Mouse (Mus musculus): ENCODE data around the gene H2al1m. TPM values are rescaled to one million over a fixed set of nuclear protein-coding genes. Genes with fewer than 3 reads are reported as not detected.
"Not testable (repeated sequence)": the region's sequence is repeated elsewhere in the genome, so short reads cannot be mapped to it uniquely, and the experiment has no call there.

H2al1m gene
- total RNA-seq, 2 experiments from 2014 or later: not detected

DNA sequence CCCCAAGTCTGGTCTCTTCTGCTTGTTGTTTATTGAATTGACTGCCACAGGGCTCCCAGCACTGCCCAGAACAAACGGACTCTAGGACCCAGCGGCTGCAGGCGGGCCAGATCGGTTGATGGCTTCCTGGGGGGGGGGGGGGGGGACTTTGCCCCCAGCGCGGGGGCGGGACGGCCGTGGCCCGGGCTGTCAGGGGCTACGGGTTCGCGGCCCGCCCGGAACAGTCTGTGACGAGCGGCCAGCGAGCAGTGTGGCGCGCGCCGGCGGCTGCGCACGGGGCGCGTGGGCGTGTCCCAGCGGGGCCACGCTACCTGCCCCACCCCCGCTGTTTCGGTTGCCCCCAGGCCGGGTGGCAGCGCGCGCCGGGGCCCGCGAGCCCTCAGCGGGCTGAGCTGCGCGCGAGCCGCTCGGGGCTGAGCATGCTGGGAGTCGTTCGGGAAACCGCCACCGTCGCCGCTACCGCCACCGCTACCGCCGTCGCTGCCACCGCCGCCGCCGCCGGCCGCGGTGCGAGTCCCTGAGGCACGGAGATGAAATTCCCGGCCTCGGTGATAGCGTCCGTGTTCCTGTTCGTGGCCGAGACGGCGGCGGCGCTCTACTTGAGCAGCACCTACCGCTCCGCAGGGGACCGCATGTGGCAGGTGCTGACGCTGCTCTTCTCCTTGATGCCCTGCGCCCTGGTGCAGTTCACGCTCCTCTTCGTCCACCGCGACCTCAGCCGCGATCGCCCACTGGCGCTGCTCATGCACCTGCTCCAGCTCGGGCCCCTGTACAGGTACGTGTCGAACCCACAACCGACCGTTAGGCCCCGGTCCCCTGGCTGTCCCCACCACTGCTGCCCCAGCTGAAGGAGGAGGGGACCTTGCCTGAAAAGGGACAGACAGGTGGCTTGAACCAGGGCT lies 10.9 kb upstream of the H2al1m start, which contains the start of gene Xk:
Xk (plus strand) TSS at position 297 of the 902 bp plus-strand sequence.
- peak; percentile 38 to 47 for DNase-seq (ENCODE audit: extremely low spot score in 1 of 2, low spot score in 2 of 2)
- Histone ChIP-seq H3K4me3 (peak within 1 kb of the TSS; percentile 61), H3K27ac (peak within 1 kb of the TSS; percentile 64)
- intact Hi-C loops (cut with DNase I): no loop called here
- TF ChIP-seq CTCF (IDR thresholded peaks at IDR 0.05): no peak

DNA sequence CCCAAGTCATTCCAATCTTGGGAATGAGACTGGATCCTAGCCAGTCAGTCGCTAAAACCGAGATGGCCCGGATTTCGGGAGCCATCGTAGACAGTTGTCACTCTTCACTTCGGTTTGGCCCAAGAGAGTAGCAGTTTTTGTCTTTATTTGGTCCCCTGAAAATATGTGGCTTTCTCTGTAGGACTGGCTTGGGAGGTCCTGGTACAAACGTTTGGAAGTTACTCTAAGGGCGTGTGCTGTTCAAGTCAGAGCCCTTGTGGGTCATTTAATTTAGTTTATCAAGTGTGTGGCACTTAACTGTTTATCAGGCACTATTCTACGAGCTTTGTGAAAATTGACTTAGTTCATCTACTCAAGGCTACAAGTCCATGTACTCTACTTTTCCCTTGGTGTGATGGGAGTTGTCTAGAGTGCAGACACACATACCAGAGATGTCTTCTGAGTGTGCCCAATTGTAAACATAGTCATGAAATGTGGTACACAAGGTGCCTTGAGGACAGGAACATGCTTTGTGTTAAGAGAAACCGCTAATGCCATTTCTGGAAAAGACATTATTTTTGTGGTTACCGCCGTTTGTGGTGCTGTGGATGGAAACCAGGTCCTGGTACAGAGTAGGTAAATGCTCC lies 10.1 kb upstream of the H2al1m start:
- no peak for DNase-seq (ENCODE audit: extremely low spot score in 1 of 2, low spot score in 2 of 2)
- intact Hi-C loops (cut with DNase I): no loop called here
- TF ChIP-seq CTCF (IDR thresholded peaks at IDR 0.05): no peak
- peak overlapping the region; percentile 61 for H3K4me3 ChIP-seq
- peak overlapping the region; percentile 64; the same call in 1 of the 2 replicates for H3K27ac ChIP-seq

GRCm38 (mm10) chrX:9274321-9274720 lies 9.2 kb upstream of the H2al1m start:
- TF ChIP-seq CTCF (IDR thresholded peaks at IDR 0.05): no peak
- intact Hi-C loops (cut with DNase I): no loop called here
- Histone ChIP-seq H3K4me3 (no peak overlapping the region), H3K27ac (no peak overlapping the region)
- no peak for DNase-seq (ENCODE audit: extremely low spot score in 1 of 2, low spot score in 2 of 2)

DNA sequence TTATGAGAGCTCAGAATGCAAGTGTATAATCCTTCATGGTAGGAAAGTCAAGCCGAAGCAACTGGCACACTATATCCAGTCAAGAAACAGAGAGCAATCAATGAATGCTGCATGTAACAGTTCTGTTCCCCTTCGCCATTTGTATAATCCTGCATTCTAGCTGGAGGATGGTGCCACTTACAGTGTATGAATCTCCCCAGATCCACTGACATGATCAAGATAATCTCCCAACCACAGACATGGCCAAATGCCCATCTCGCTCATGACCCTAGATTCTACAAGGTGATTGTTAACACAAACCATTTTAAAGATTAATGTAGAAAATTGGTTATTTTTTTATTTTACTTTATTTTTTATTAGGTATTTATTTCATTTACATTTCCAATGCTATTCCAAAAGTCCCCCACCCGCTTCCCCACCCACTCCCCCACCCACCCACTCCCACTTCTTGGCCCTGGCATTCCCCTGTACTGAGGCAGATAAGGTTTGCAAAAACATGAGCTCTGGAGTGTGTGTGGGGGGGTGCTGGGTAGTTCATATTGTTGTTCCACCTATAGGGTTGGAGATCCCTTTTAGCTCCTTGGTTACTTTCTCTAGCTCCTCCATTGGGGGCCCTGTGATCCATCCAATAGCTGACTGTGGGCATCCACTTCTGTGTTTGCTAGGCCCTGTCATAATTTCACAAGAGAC lies 9.7 kb downstream of the H2al1m start:
- H3K4me3 ChIP-seq; DNase-seq (ENCODE audit: extremely low spot score in 1 of 2, low spot score in 2 of 2); intact Hi-C loops (cut with DNase I); H3K27ac ChIP-seq: not testable (repeated sequence)

GRCm38 (mm10) chrX:9298413-9298864 lies 14.9 kb downstream of the H2al1m start:
- TF ChIP-seq CTCF (IDR thresholded peaks at IDR 0.05): no peak; the same call in none of the 2 replicates
- no peak for DNase-seq (ENCODE audit: extremely low spot score in 1 of 2, low spot score in 2 of 2)
- Histone ChIP-seq H3K27ac (no peak overlapping the region), H3K4me3 (no peak overlapping the region)
- intact Hi-C loops (cut with DNase I): no loop called here

DNA sequence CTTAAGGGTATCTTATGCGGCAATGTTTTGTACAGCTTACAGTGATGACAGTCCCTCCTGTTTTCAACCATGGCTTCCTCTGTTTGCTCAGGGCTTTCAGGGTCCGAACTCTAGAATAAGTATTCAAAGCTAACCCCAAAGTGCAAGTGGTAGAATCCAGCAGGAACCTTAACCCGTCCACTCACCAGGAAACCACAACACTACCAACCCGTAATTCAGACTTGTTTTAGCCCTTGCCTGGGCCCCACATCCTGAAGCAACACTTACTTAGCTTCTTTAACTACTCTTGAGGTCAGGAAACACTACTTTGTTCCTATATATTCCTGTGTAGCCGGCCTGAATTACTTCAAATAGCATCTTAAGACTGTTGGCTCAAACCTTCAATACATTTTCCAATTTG lies 19.2 kb downstream of the H2al1m start:
- no peak for DNase-seq (ENCODE audit: extremely low spot score in 1 of 2, low spot score in 2 of 2)
- Histone ChIP-seq H3K4me3 (no peak overlapping the region), H3K27ac (no peak overlapping the region)
- no peak for TF ChIP-seq CTCF (IDR thresholded peaks at IDR 0.05)
- intact Hi-C loops (cut with DNase I): no loop called here

GRCm38 (mm10) chrX:9303455-9303854 lies 19.9 kb downstream of the H2al1m start:
- no peak for TF ChIP-seq CTCF (IDR thresholded peaks at IDR 0.05)
- intact Hi-C loops (cut with DNase I): no loop called here
- no peak for DNase-seq (ENCODE audit: extremely low spot score in 1 of 2, low spot score in 2 of 2)
- Histone ChIP-seq H3K27ac (no peak overlapping the region), H3K4me3 (no peak overlapping the region)

- H3K4me3 ChIP-seq; DNase-seq (ENCODE audit: extremely low spot score in 1 of 2, low spot score in 2 of 2); H3K27ac ChIP-seq; intact Hi-C loops (cut with DNase I): not testable (repeated sequence)
Measured at GRCm38 (mm10) chrX:9316457-9316856, 32.9 kb downstream of the H2al1m start.

DNA sequence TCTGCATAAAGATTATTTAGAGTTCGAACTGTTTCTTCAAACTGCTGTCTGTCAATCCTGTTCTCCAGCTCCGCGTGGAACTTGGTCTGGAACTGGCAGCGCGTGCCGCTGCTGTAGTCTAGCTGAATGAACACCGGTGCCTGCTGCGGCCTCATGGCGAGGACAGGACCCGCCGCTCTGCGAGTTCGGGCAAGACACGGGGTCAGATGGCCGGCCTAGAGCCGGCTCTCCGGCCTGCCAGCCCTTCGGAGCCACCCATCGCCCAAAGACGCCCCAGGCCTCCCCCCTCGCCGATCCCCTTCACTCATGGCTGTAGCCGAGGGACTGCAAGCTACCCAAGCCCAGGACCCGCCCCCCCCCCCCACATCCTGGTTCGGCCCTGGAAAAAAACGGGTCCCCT lies 44.4 kb downstream of the H2al1m start:
- intact Hi-C loops (cut with DNase I); DNase-seq (ENCODE audit: extremely low spot score in 1 of 2, low spot score in 2 of 2); H3K27ac ChIP-seq; H3K4me3 ChIP-seq: not testable (repeated sequence)

DNA sequence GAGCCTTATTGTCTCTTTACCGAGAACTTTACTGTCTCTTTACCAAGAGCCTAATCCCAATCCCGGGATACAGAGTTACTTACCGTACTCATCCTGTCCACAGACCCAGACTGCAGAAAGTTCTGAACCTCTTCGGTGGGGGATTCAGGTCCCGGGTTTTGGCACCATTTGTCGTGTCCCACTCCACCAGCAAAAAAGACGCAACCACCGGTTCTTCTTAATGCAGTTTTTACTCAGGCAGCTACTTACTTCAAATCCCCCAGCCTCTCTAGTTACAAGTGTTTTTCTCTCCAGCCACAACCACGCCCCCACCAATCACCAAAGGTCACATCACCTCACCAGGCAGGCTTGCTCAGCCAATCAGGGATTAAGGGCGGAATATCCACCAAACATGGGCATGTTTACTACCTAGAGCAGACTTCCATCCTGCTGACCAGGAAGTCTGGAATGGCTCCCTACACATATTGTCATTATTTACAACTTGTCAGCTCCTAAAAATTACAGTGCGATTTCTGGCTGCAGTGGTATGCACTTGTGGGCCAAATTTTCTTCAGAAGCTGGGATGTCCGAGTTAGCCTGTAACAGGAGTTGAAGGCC lies 48.9 kb downstream of the H2al1m start:
- DNase-seq (ENCODE audit: extremely low spot score in 1 of 2, low spot score in 2 of 2); intact Hi-C loops (cut with DNase I); H3K27ac ChIP-seq: not testable (repeated sequence)

GRCm38 (mm10) chrX:9333035-9333434 lies 49.5 kb downstream of the H2al1m start:
- intact Hi-C loops (cut with DNase I): not testable (repeated sequence)
- DNase-seq (ENCODE audit: extremely low spot score in 1 of 2, low spot score in 2 of 2): peak; percentile 7 to 66

More for the DNA sequence above, 48.9 kb downstream of the H2al1m start:
- H3K4me3 ChIP-seq: not testable (repeated sequence)

More at GRCm38 (mm10) chrX:9333035-9333434, 49.5 kb downstream of the H2al1m start:
- H3K4me3 ChIP-seq, H3K27ac ChIP-seq: not testable (repeated sequence)
- TF ChIP-seq CTCF (IDR thresholded peaks at IDR 0.05): peak; percentile 39

Other genes starting within 250 kb of the H2al1m start
- gene Fthl17f, start 220.7 kb upstream of the H2al1m start, total RNA-seq (2021): not detected
- not detected for gene 4930402K13Rik, start 179.2 kb upstream of the H2al1m start, total RNA-seq (2021)
- gene Lancl3, start 83.9 kb upstream of the H2al1m start, total RNA-seq (2021): 1 to 10 TPM; 6.8 to 7.8 TPM
- gene Gm14862, start 26.9 kb upstream of the H2al1m start, total RNA-seq (2021): not detected
- 10 to 100 TPM; 15.2 to 16.6 TPM for gene Xk, start 11.0 kb upstream of the H2al1m start, total RNA-seq (2021)
- gene H2al1k, start 66.9 kb downstream of the H2al1m start, total RNA-seq (2021): under 1 TPM in 1 of 2 experiments, not detected in 1; 0.77 TPM
- under 1 TPM; 0.54 to 0.93 TPM for gene Cybb, start 204.0 kb downstream of the H2al1m start, total RNA-seq (2021)

Data from left cerebral cortex, adult 2 months (tissue).